Mouse (Mus musculus) thymus, adult 2 months (tissue): ENCODE results near the gene Robo1.

Experiments used
- CTCF ChIP-seq: fragments of 200-500 bp; IDR thresholded peaks from 2 replicates; pipeline ENCODE4 v1.5.1; 2012; ENCODE audit warnings: mild to moderate bottlenecking, control low read depth, low read length, moderate library complexity, borderline replicate concordance; ENCODE audit not compliant: control insufficient read depth, poor library complexity, insufficient read depth; ENCODE audit errors: extremely low read depth
- POLR2A ChIP-seq: fragments of 200-500 bp; IDR thresholded peaks from 2 replicates; pipeline ENCODE4 v1.6.1; 2012; ENCODE audit warnings: mild to moderate bottlenecking, low read length, control low read depth, moderate library complexity; ENCODE audit not compliant: control insufficient read depth, poor library complexity, insufficient read depth; ENCODE audit errors: extremely low read depth

- TF ChIP-seq CTCF, result no peak
- no peak for TF ChIP-seq POLR2A
These were observed 470.4 kb downstream of the Robo1 start for GRCm38 (mm10) chr16:72778520-72778919.
